Mouse (Mus musculus) granulocyte monocyte progenitor cell, adult 5-6 weeks (primary cell): Measurements from ENCODE around the gene Pigg. TPM values are rescaled to one million over a fixed set of nuclear protein-coding genes. Genes with fewer than 3 reads are reported as not detected.

Experiments
- total RNA-seq, 2 experiments: library from RNA; stranded (forward) in 1 of 2; stranded (reverse) in 1 of 2; fragments of 200-712, 200-1000 nt in 1 of 2; fragments of >200 nt in 1 of 2; fragmentation: Nextera tagmentation in 1 of 2; gene quantifications; 2 replicates each; pipeline ENCODE4 v1.2.3; 2014 to 2017

The Pigg gene
- total RNA-seq, 2 experiments from 2014 or later: 5.5 to 7.7 TPM

Other genes with a start within 250 kb of the Pigg start
- 77.6 and 89.9 TPM in 2 replicates for gene Mtf2, start 246.9 kb upstream of the Pigg start, total RNA-seq (2014; fragmentation: Nextera tagmentation)
- 131 and 135 TPM in 2 replicates for gene Mtf2, start 246.9 kb upstream of the Pigg start, total RNA-seq (2017)
- gene Tmed5, start 180.0 kb upstream of the Pigg start, total RNA-seq (2014; fragmentation: Nextera tagmentation): 60.2 and 62.0 TPM in 2 replicates
- 92.9 and 106 TPM in 2 replicates for gene Tmed5, start 180.0 kb upstream of the Pigg start, total RNA-seq (2017)
- gene Ccdc18, start 179.7 kb upstream of the Pigg start, total RNA-seq (2014; fragmentation: Nextera tagmentation): 11.9 and 13.1 TPM in 2 replicates
- 23.4 and 32.6 TPM in 2 replicates for gene Ccdc18, start 179.7 kb upstream of the Pigg start, total RNA-seq (2017)
- 61.9 and 64.0 TPM in 2 replicates for gene Dr1, start 43.7 kb upstream of the Pigg start, total RNA-seq (2014; fragmentation: Nextera tagmentation)
- gene Dr1, start 43.7 kb upstream of the Pigg start, total RNA-seq (2017): 62.9 and 71.9 TPM in 2 replicates
- gene Gm42517, start 55.3 kb downstream of the Pigg start, total RNA-seq (2014; fragmentation: Nextera tagmentation): not detected in 2 replicates
- not detected in 2 replicates for gene Gm42517, start 55.3 kb downstream of the Pigg start, total RNA-seq (2017)
- not detected in 2 replicates for gene Pde6b, start 75.8 kb downstream of the Pigg start, total RNA-seq (2014; fragmentation: Nextera tagmentation)
- gene Pde6b, start 75.8 kb downstream of the Pigg start, total RNA-seq (2017): not detected in 2 replicates
- 336 and 382 TPM in 2 replicates for gene Atp5k, start 121.8 kb downstream of the Pigg start, total RNA-seq (2014; fragmentation: Nextera tagmentation)
- 162 and 258 TPM in 2 replicates for gene Atp5k, start 121.8 kb downstream of the Pigg start, total RNA-seq (2017)
- gene Mfsd7a, start 136.3 kb downstream of the Pigg start, total RNA-seq (2014; fragmentation: Nextera tagmentation): 1.1 and 3.2 TPM in 2 replicates
- gene Mfsd7a, start 136.3 kb downstream of the Pigg start, total RNA-seq (2017): 0.95 and 2.0 TPM in 2 replicates
- 16.7 and 19.0 TPM in 2 replicates for gene Pcgf3, start 148.6 kb downstream of the Pigg start, total RNA-seq (2014; fragmentation: Nextera tagmentation)
- 9.5 and 9.9 TPM in 2 replicates for gene Pcgf3, start 148.6 kb downstream of the Pigg start, total RNA-seq (2017)
- not detected in 2 replicates for gene Cplx1, start 237.4 kb downstream of the Pigg start, total RNA-seq (2014; fragmentation: Nextera tagmentation)
- gene Cplx1, start 237.4 kb downstream of the Pigg start, total RNA-seq (2017): not detected in 2 replicates